Mouse (Mus musculus) brain, embryonic 14.5 days (tissue): ENCODE results near the gene Gm29609.

Experiments
- CTCF ChIP-seq: fragments of 200-500 bp; IDR thresholded peaks from 2 replicates; pipeline ENCODE4 v1.5.1; 2012; ENCODE audit warnings: inconsistent platforms, mild to moderate bottlenecking, moderate library complexity, borderline replicate concordance; ENCODE audit not compliant: insufficient read depth, insufficient read length; ENCODE audit errors: extremely low read depth
- POLR2A ChIP-seq: fragments of 200-500 bp; IDR thresholded peaks from 2 replicates; pipeline ENCODE4 v1.6.1; 2012; ENCODE audit warnings: mild to moderate bottlenecking, inconsistent platforms, borderline replicate concordance; ENCODE audit not compliant: poor library complexity, insufficient read depth, insufficient read length, severe bottlenecking; ENCODE audit errors: extremely low read depth

- TF ChIP-seq CTCF (no peak), POLR2A (no peak)
Measured at GRCm38 (mm10) chr5:31198616-31199320, 19.1 kb upstream of the Gm29609 start.
